Mouse (Mus musculus) heart, embryonic 13.5 days (tissue): ENCODE results near the gene Vti1a. TPM values are rescaled to one million over a fixed set of nuclear protein-coding genes. Genes with fewer than 3 reads are reported as not detected.

ENCODE experiments used
- ATAC-seq: fragments of 200-750 bp; cut with Nextera tagmentation; 2 replicates; pipeline ENCODE4 v1.8.0; 2017; ENCODE audit warnings: moderate TSS enrichment; ENCODE audit not compliant: insufficient number of reproducible peaks, low FRiP score, low TSS enrichment; ENCODE audit errors: extremely low read depth
- H3K27ac ChIP-seq: fragments of 300-500 bp; sonication (generic); replicated peaks from 2 replicates; pipeline ENCODE4 v1.5.1; 2015; ENCODE audit warnings: moderate library complexity, mild to moderate bottlenecking, inconsistent platforms
- H3K27me3 ChIP-seq: fragments of 300-500 bp; sonication (generic); replicated peaks from 2 replicates; pipeline ENCODE4 v1.6.1; 2015; ENCODE audit warnings: mild to moderate bottlenecking, inconsistent platforms
- H3K36me3 ChIP-seq: fragments of 300-500 bp; sonication (generic); 2 replicates; pipeline ENCODE4 v1.6.1; 2015; ENCODE audit warnings: mild to moderate bottlenecking, inconsistent platforms
- H3K4me1 ChIP-seq: fragments of 300-500 bp; sonication (generic); 2 replicates; pipeline ENCODE4 v1.6.1; 2015; ENCODE audit warnings: inconsistent platforms
- H3K4me2 ChIP-seq: fragments of 300-500 bp; sonication (generic); 2 replicates; pipeline ENCODE4 v1.6.1; 2015; ENCODE audit warnings: inconsistent platforms, mild to moderate bottlenecking, moderate library complexity
- H3K4me3 ChIP-seq: fragments of 300-500 bp; sonication (generic); 2 replicates; pipeline ENCODE4 v1.5.1; 2015; ENCODE audit warnings: moderate library complexity, mild to moderate bottlenecking, inconsistent platforms
- H3K9ac ChIP-seq: fragments of 300-500 bp; sonication (generic); 2 replicates; pipeline ENCODE4 v1.6.1; 2015; ENCODE audit warnings: inconsistent platforms, mild to moderate bottlenecking, moderate library complexity
- H3K9me3 ChIP-seq: fragments of 300-500 bp; sonication (generic); 2 replicates; pipeline ENCODE4 v1.6.1; 2016; ENCODE audit warnings: inconsistent platforms
- WGBS: fragments of 180-500 bp; shearing (Covaris S2); methylation state at CpG from one replicate; pipeline ENCODE4 v1.1.7; 2015; ENCODE audit warnings: mixed read lengths; 5-methylcytosine and 5-hydroxymethylcytosine counted together
- polyA plus RNA-seq: library from polyadenylated mRNA; unstranded; fragments of >200 nt; fragmentation: Nextera tagmentation; extraction: Ambion mirVana; gene quantifications from 2 replicates; pipeline ENCODE4 v1.2.1, GENCODE M21; 2015

Vti1a gene
- polyA plus RNA-seq, 1 experiment from 2014 or later = 14.7 TPM

- WGBS = 84% methylated on average over 6 of the region's 6 CpGs
- peaks cover 12% of the 10 kb centered on the region for H3K36me3 ChIP-seq
- H3K4me2 ChIP-seq = no peak overlapping the region
- no peak overlapping the region for H3K9ac ChIP-seq
- H3K27ac ChIP-seq = no peak overlapping the region
- H3K4me3 ChIP-seq = no peak overlapping the region
- H3K4me1 ChIP-seq = peaks cover 5% of the 10 kb centered on the region
- ATAC-seq = no peak
- H3K9me3 ChIP-seq = no peaks in the 10 kb centered on the region
- no peaks in the 10 kb centered on the region for H3K27me3 ChIP-seq
These were observed 24.4 kb downstream of the Vti1a start for GRCm38 (mm10) chr19:55340521-55340920.

- ATAC-seq = no peak
- Histone ChIP-seq H3K4me2 (no peak overlapping the region), H3K27me3 (no peaks in the 10 kb centered on the region), H3K9me3 (no peaks in the 10 kb centered on the region), H3K27ac (no peak overlapping the region), H3K9ac (no peak overlapping the region), H3K4me1 (peaks cover 5% of the 10 kb centered on the region), H3K4me3 (no peak overlapping the region), H3K36me3 (peaks cover 11% of the 10 kb centered on the region)
- WGBS = 56% methylated on average over 3 of the region's 3 CpGs
These were observed 25.3 kb downstream of the Vti1a start for GRCm38 (mm10) chr19:55341377-55341776.

DNA sequence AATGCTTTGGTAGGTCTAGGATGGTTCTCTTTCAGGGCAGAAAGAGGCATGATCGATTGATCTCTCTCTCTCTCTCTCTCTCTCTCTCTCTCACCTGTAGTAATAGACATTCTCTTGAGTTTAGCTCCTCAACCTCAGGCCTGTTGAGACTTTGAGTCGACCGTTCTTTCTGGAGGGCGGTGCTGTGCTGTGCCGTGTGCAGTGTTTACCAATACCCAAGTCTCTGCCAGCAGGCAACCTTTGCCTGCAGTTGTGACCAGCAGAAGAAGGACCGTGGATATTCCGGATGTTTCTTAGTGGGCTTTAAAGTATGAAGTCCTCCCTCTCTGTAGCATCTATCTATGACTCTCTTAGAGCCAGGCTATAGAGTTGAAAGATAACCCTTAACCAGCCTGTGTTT is 26.3 kb downstream of the Vti1a start:
- H3K4me2 ChIP-seq = no peak overlapping the region
- H3K36me3 ChIP-seq = peaks cover 9% of the 10 kb centered on the region
- peaks cover 5% of the 10 kb centered on the region for H3K4me1 ChIP-seq
- H3K4me3 ChIP-seq = no peak overlapping the region
- no peaks in the 10 kb centered on the region for H3K27me3 ChIP-seq
- ATAC-seq = no peak
- H3K9ac ChIP-seq = no peak overlapping the region
- H3K27ac ChIP-seq = no peak overlapping the region
- 91% methylated on average over 7 of the region's 7 CpGs for WGBS
- no peaks in the 10 kb centered on the region for H3K9me3 ChIP-seq

- no peak overlapping the region for H3K9ac ChIP-seq
- H3K4me2 ChIP-seq = no peak overlapping the region
- ATAC-seq = no peak
- H3K4me1 ChIP-seq = peaks cover 5% of the 10 kb centered on the region
- H3K27me3 ChIP-seq = no peaks in the 10 kb centered on the region
- no peaks in the 10 kb centered on the region for H3K9me3 ChIP-seq
- H3K4me3 ChIP-seq = no peak overlapping the region
- WGBS = 82% methylated on average over 9 of the region's 9 CpGs
- peaks cover 9% of the 10 kb centered on the region for H3K36me3 ChIP-seq
- no peak overlapping the region for H3K27ac ChIP-seq
These were observed 27.2 kb downstream of the Vti1a start for GRCm38 (mm10) chr19:55343274-55343673.

DNA sequence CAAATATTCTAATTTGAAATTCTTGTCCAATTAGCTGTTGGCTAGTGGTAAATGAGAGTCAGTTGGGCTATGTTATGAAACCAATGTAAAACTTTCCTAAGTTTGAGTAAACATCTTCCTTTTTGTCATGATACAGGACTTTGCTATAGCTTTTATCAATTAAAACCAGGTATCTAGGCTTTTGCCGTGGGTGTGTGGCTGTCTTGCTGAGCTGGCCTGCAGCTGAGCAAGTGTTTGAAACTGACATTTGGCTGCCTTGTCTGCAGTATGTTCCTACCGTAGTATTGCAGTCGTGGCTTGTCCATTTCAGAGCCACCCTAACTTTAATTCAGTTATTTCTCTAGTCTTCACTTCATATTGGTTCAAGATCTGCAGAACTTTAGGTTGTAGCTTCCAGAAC is 32.1 kb downstream of the Vti1a start:
- H3K4me2 ChIP-seq = no peak overlapping the region
- WGBS = 80% methylated on average over 3 of the region's 3 CpGs
- H3K27ac ChIP-seq = no peak overlapping the region
- H3K36me3 ChIP-seq = peaks cover 5% of the 10 kb centered on the region; the same call in 1 of the 2 replicates
- ATAC-seq = no peak
- peaks cover 27% of the 10 kb centered on the region for H3K4me1 ChIP-seq
- no peak overlapping the region for H3K9ac ChIP-seq
- no peaks in the 10 kb centered on the region for H3K9me3 ChIP-seq
- H3K4me3 ChIP-seq = no peak overlapping the region
- H3K27me3 ChIP-seq = no peaks in the 10 kb centered on the region

- H3K27ac ChIP-seq = no peak overlapping the region
These were observed 34.7 kb downstream of the Vti1a start for GRCm38 (mm10) chr19:55350673-55351378.

DNA sequence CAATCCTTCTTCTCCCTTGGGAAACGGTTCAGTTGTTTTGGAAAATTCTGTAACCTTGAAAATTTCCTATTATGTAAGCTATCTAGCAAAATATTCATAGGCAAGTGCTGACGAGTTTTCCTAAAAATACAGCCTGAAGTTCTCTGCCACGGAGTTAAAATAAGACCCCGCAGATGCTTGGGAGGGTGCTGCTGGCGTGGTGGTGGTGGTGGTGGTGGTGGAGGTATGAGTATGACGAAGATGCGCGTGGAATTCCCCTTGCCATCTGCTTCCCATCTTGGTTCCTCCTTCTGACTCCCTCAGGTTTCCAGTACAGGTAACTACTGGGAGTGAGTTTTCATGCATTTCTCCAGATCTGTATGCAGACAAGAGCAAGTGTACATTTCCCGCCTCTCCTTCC is 46.5 kb downstream of the Vti1a start:
- WGBS = 87% methylated on average over 9 of the region's 9 CpGs

More at GRCm38 (mm10) chr19:55350673-55351378, 34.7 kb downstream of the Vti1a start:
- Histone ChIP-seq H3K9ac (no peak overlapping the region), H3K9me3 (no peaks in the 10 kb centered on the region), H3K36me3 (no peaks in the 10 kb centered on the region), H3K4me1 (peaks cover 27% of the 10 kb centered on the region), H3K4me3 (no peak overlapping the region), H3K27me3 (no peaks in the 10 kb centered on the region), H3K4me2 (no peak overlapping the region)
- 55% methylated on average over 9 of the region's 9 CpGs for WGBS
- ATAC-seq = no peak

DNA sequence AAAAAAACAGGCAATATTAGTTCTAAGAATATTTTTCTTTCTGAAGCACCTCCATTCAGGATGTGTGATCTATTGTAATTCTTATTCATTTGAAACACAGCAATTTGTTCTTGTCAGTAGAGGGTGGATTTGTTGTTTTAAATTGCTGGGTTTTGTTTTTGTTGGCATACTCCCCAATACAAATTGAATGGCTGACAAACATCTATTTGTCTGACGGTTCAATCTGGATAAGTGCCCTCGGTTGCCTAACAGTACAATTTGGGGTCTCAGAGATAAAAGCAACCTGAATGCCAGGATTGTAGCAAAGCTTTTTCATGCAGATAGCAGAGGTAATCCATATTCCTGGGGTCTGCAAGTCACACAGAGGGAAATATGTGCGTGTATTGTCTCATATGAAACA is 53.6 kb downstream of the Vti1a start:
- no peak for ATAC-seq
- Histone ChIP-seq H3K27ac (no peak overlapping the region), H3K9ac (no peak overlapping the region), H3K9me3 (no peaks in the 10 kb centered on the region), H3K4me1 (peaks cover 6% of the 10 kb centered on the region), H3K27me3 (no peaks in the 10 kb centered on the region), H3K36me3 (no peaks in the 10 kb centered on the region), H3K4me3 (no peak overlapping the region), H3K4me2 (no peak overlapping the region)
- 46% methylated on average over 3 of the region's 3 CpGs for WGBS

More for the DNA sequence above, 46.5 kb downstream of the Vti1a start:
- H3K36me3 ChIP-seq = 0 out of 2 replicates have a peak, but pooled peaks cover 5% of the 10 kb centered on the region
- H3K9ac ChIP-seq = no peak overlapping the region
- H3K4me3 ChIP-seq = no peak overlapping the region
- ATAC-seq = no peak
- H3K27ac ChIP-seq = no peak overlapping the region
- H3K27me3 ChIP-seq = no peaks in the 10 kb centered on the region
- H3K4me1 ChIP-seq = peaks cover 6% of the 10 kb centered on the region
- no peaks in the 10 kb centered on the region for H3K9me3 ChIP-seq
- H3K4me2 ChIP-seq = no peak overlapping the region

DNA sequence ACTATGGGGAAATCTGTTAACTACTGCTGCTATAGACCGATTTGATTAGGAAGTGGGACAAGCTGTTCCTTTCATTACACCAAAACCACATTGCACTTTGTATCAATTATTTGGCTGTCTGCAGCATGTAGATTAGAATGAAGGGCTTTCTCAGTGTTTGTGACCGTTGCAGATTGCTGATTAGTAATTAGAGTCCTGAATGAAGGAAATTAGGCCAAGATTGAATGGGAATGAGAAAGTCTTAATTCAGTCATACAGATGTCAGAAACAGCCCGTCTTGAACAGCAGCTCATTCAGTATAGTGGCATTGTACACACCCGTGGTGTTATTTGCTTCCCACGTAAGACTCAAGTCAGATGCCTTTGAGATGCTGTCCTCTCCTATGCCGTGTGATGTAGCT is 60.2 kb downstream of the Vti1a start:
- Histone ChIP-seq H3K36me3 (no peaks in the 10 kb centered on the region), H3K27me3 (no peaks in the 10 kb centered on the region), H3K4me1 (no peaks in the 10 kb centered on the region), H3K4me2 (no peak overlapping the region), H3K4me3 (no peak overlapping the region), H3K9ac (no peak overlapping the region), H3K27ac (no peak overlapping the region), H3K9me3 (no peaks in the 10 kb centered on the region)
- WGBS = 76% methylated on average over 6 of the region's 6 CpGs
- no peak for ATAC-seq

DNA sequence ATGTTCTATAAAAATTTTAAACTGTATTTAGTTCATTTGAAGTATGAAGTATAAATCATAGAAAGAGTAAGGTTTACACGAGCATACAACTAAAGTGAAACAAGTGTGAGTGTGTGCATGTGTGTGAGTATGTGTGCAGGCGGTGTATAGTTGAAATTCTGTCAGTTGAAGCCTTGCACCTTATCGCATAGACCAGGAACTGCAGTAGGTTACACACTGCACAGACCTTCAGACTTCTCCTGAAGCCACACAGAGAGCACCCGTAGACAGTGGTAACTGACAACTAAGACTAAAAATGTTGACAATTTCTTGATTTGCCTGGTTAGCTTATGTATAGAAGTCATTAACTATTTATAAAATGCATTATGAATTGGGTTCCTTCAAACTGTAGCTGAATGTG is 61.4 kb downstream of the Vti1a start:
- no peaks in the 10 kb centered on the region for H3K27me3 ChIP-seq
- H3K4me3 ChIP-seq = no peak overlapping the region
- WGBS = 88% methylated on average over 4 of the region's 4 CpGs
- H3K36me3 ChIP-seq = no peaks in the 10 kb centered on the region
- no peak for ATAC-seq
- no peak overlapping the region for H3K9ac ChIP-seq
- H3K27ac ChIP-seq = no peak overlapping the region
- H3K4me2 ChIP-seq = no peak overlapping the region
- no peaks in the 10 kb centered on the region for H3K9me3 ChIP-seq
- H3K4me1 ChIP-seq = no peaks in the 10 kb centered on the region

GRCm38 (mm10) chr19:55378884-55379283 is 62.8 kb downstream of the Vti1a start:
- Histone ChIP-seq H3K9ac (no peak overlapping the region), H3K36me3 (no peaks in the 10 kb centered on the region), H3K4me1 (no peaks in the 10 kb centered on the region), H3K4me3 (no peak overlapping the region), H3K4me2 (no peak overlapping the region), H3K27me3 (no peaks in the 10 kb centered on the region), H3K9me3 (no peaks in the 10 kb centered on the region), H3K27ac (no peak overlapping the region)
- WGBS = 46% methylated on average over 2 of the region's 2 CpGs
- no peak for ATAC-seq

- ATAC-seq = no peak
- H3K36me3 ChIP-seq = no peaks in the 10 kb centered on the region
- H3K4me1 ChIP-seq = no peaks in the 10 kb centered on the region
- H3K27ac ChIP-seq = no peak overlapping the region
- H3K9ac ChIP-seq = no peak overlapping the region
- peak overlapping the region; percentile 48 for H3K4me2 ChIP-seq
- H3K9me3 ChIP-seq = no peaks in the 10 kb centered on the region
- WGBS = 35% methylated on average over 12 of the region's 12 CpGs
- H3K27me3 ChIP-seq = no peaks in the 10 kb centered on the region
- no peak overlapping the region for H3K4me3 ChIP-seq
These were observed 64.7 kb downstream of the Vti1a start for GRCm38 (mm10) chr19:55380764-55381163.
